Mouse (Mus musculus): ENCODE data around the gene Efnb2.

Gene Efnb2

GRCm38 (mm10) chr8:8656578-8657441 lies 4.2 kb downstream of the Efnb2 start:
- intact Hi-C loops (cut with DNase I): loop anchor here (2.0 kb wide), 1 partner anchor 336 kb away; no protein-coding TSS in a partner anchor

GRCm38 (mm10) chr8:8655346-8656340 lies 5.4 kb downstream of the Efnb2 start:
- intact Hi-C loops (cut with DNase I): loop anchor here (2.0 kb wide), 1 partner anchor 337 kb away; no protein-coding TSS in a partner anchor

GRCm38 (mm10) chr8:8653906-8654489 lies 7.0 kb downstream of the Efnb2 start:
- intact Hi-C loops (cut with DNase I): no loop called here

- intact Hi-C loops (cut with DNase I): no loop called here
Observed at GRCm38 (mm10) chr8:8653343-8653742, 7.7 kb downstream of the Efnb2 start.

- intact Hi-C loops (cut with DNase I): no loop called here
Observed at GRCm38 (mm10) chr8:8652388-8652787, 8.7 kb downstream of the Efnb2 start.

- intact Hi-C loops (cut with DNase I): no loop called here
Observed at GRCm38 (mm10) chr8:8649944-8650343, 11.1 kb downstream of the Efnb2 start.

GRCm38 (mm10) chr8:8649536-8649935 lies 11.5 kb downstream of the Efnb2 start:
- intact Hi-C loops (cut with DNase I): no loop called here

DNA sequence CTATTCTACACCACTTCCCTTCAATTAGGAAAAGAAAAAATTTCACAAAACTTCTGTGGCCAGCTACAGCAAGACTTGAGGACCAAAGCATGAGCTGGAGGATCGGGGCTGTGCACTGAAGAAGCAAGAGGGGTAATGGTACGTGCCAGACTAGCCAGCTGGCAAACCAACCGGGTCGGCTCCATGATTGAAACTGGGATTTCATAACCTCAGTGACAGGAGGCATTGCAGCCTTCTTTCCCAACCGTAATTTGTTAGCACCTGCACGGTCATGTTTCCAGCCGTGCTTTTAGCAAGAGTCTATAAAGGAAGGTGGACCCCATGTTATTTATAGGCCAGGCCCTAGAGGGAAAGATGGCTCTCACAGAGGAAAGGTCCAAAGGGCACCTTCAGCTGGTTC lies 12.4 kb downstream of the Efnb2 start:
- intact Hi-C loops (cut with DNase I): no loop called here

DNA sequence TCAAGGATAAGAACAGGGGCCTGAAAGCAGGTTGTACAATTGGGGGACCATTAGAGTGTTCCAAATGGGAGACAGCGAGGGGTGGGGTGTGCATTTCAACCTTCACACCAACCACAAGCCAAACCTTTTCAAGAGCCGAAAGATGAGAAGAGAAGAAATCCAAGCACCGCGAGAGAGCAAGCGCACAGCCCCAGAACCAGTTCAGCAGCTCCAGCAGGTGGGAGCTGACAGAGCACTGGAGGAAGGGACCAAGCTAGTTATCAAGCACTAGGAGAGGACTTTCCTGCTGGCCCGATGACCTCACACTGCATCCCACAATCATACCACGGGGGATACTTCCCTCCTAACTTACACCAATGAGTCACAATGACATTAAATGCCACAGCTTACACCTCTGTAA lies 13.2 kb downstream of the Efnb2 start:
- intact Hi-C loops (cut with DNase I): no loop called here

GRCm38 (mm10) chr8:8647319-8647718 lies 13.7 kb downstream of the Efnb2 start:
- intact Hi-C loops (cut with DNase I): no loop called here

- intact Hi-C loops (cut with DNase I): no loop called here
Observed at GRCm38 (mm10) chr8:8644160-8644915, 16.7 kb downstream of the Efnb2 start.

- intact Hi-C loops (cut with DNase I): no loop called here
Observed at GRCm38 (mm10) chr8:8640264-8640588, 20.8 kb downstream of the Efnb2 start.

- intact Hi-C loops (cut with DNase I): no loop called here
Observed at GRCm38 (mm10) chr8:8639569-8640263, 21.3 kb downstream of the Efnb2 start.

DNA sequence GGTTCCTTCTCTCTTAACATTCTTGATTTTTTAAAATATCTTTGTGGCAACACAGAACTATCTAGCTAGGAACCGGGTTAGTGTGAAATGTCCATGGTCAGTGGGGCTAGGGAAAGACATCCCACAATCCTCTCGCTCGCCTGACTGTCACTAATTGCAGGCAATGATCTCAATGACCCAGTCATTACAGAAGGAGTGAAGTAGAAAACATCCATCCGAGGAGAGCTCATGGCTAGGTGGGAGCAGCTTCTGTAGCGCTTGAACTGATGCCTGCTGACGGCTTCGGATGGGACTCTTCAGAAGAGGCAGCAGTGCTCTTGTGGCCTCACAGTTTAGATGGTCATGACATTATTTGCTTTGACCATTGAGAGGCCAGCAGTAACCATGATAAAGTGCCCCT lies 29.6 kb downstream of the Efnb2 start:
- intact Hi-C loops (cut with DNase I): no loop called here

DNA sequence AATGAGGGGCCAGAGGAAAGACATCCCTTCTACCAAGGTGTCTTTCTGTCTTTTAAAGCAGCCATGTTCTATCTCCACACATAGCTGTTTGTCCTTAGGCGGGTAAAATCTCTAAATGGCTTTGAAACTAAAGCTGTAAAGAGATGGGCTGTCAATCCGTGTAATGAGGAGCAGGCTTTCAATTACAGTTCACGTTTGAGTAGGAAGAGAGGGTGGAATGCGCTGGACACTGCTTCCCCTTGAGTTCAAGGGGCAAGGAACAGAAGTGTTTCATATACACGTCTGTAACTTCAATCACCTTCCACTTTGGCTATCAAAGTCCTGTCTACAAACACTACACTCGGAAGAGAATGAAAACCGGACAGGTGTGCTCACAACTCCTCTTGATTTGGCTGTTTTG lies 37.0 kb downstream of the Efnb2 start:
- intact Hi-C loops (cut with DNase I): no loop called here

- intact Hi-C loops (cut with DNase I): no loop called here
Observed at GRCm38 (mm10) chr8:8623486-8623885, 37.6 kb downstream of the Efnb2 start.

- intact Hi-C loops (cut with DNase I): no loop called here
Observed at GRCm38 (mm10) chr8:8622476-8622875, 38.6 kb downstream of the Efnb2 start.

DNA sequence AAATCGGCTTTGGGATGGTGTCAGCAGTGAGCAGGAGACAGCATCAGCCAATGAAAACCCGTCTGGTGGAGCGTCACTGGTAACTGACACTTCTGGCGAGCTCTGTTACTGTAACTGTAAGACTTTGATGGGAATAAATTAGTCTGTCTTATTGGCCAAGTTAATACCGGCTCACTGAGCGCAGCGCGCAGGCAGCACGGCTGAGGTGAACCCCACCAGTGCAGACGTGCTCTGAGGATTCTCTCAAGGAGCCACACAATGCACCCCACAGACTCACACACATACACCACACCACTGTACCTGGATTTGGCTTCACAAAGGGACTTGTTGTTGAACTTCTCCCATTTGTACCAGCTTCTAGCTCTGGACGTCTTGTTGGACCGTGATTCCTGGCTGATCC lies 39.0 kb downstream of the Efnb2 start:
- intact Hi-C loops (cut with DNase I): no loop called here

- intact Hi-C loops (cut with DNase I): no loop called here
Observed at GRCm38 (mm10) chr8:8621236-8621917, 39.7 kb downstream of the Efnb2 start.

GRCm38 (mm10) chr8:8620536-8620935 lies 40.5 kb downstream of the Efnb2 start:
- intact Hi-C loops (cut with DNase I): no loop called here

Measured in adrenal gland (tissue).